In the genomic region with DNA sequence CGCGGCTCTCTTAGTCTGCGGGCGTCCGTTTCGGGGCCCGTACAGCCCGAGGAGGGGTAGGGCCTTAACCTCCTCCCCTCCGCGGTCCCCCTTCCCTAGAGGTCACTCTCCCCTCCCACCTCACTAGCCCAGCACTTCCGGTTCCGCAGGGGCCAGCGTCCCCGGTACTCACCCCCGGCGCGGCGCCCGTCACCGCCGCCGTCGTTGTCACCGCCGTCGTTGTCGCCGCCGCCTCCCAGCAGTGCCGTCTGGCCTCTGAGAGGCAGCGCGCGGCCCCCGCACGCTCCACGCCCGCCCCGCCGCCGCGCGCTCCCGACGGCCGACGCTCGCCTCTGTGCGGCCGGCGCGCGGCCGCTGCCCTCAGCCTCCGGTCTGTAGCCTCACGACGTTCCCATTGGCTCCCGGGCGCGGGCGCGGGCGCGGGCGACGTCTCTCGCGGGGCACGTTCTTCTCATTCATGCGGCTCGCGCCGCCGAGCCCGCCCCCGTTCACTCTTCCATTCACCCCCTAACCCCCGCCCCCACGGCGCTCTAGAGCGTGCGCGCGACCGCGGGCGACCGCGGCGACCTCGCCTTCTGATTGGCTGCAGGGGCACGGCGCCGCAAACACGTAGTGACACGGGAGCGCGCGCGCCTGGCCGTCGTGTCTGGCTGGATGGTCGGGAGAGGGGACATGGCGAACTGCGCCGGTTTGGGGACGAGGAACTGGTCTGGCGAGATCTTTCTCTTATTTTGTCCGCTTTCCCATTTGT, we compare ENCODE assay signal across 8 mouse cellular contexts. TPM values are rescaled to one million over a fixed set of nuclear protein-coding genes. Genes with fewer than 3 reads are reported as not detected.
A peak's percentile ranks its signal among the peaks of the same experiment; 100 is the strongest.
DNase-seq lines count a peak whose midpoint lies in the region; ATAC-seq and TF ChIP-seq lines count a peak whose summit lies in the region.

A gene (minus strand): TSS at position 370 of the 751 bp plus-strand sequence.

- peaks cover 1 to 23% of the 10 kb centered on the region in 2 experiments for H3K36me3 ChIP-seq in MEL (ENCODE audit: control insufficient read depth in 1 of 2, insufficient read depth in 2 of 2, low read length in 2 of 2)
- peaks cover 7% of the 10 kb centered on the region; the same call in 1 of the 2 replicates for H3K36me3 ChIP-seq in forebrain, postnatal 0 days (ENCODE audit: insufficient read depth)
- H3K36me3 ChIP-seq in lung, embryonic 15.5 days: peaks cover 10% of the 10 kb centered on the region

- under 1% methylated on average over 106 of the region's 107 CpGs for WGBS in cerebellum, adult 2 months
- 3% methylated on average over 104 of the region's 107 CpGs for whole genome bisulfite sequencing in forebrain, postnatal 0 days
- under 1% methylated on average over 66 of the region's 107 CpGs for WGBS in lung, embryonic 15.5 days

- DNase-seq in MEL (ENCODE audit: low read depth, low spot score): peak; percentile 98
- peak; percentile 98 to 99 for DNase-seq in cerebellum, adult 2 months
- peak; percentile 99 for DNase-seq in forebrain, postnatal 0 days
- DNase-seq in heart, postnatal 4 days: peak; percentile 99
- peak; percentile 96 to 99 for DNase-seq in layer of hippocampus, adult 8-10 months (ENCODE audit: low spot score in 2 of 2)
- DNase-seq in ovary, adult 18-20 months (ENCODE audit: low spot score): peak; percentile 97
- DNase-seq in thymus, postnatal 0 days (ENCODE audit: low spot score): peak; percentile 99

- no peaks in the 10 kb centered on the region for H3K9me3 ChIP-seq in MEL (replicated peaks; ENCODE audit: insufficient read depth, low read length)
- H3K9me3 ChIP-seq in forebrain, postnatal 0 days (ENCODE audit: low read length): no peaks in the 10 kb centered on the region
- no peaks in the 10 kb centered on the region for H3K9me3 ChIP-seq in lung, embryonic 15.5 days

- H3K4me2 ChIP-seq in forebrain, postnatal 0 days (ENCODE audit: low read depth): peak within 1 kb of the TSS; percentile 76
- peak within 1 kb of the TSS; percentile 73 for H3K4me2 ChIP-seq in lung, embryonic 15.5 days

- H3K9ac ChIP-seq in MEL (ENCODE audit: control insufficient read depth, low read depth, low read length, poor library complexity, severe bottlenecking): peak within 1 kb of the TSS; percentile 99
- peak within 1 kb of the TSS; percentile 90 for H3K9ac ChIP-seq in forebrain, postnatal 0 days
- peak within 1 kb of the TSS; percentile 96 for H3K9ac ChIP-seq in lung, embryonic 15.5 days

- H3K27ac ChIP-seq in MEL (ENCODE audit: control insufficient read depth, low read depth, low read length): peak within 1 kb of the TSS; percentile 98
- peak within 1 kb of the TSS; percentile 88 for H3K27ac ChIP-seq in cerebellum, adult 2 months (ENCODE audit: insufficient read depth, low read length)
- peak within 1 kb of the TSS; percentile 97 for H3K27ac ChIP-seq in forebrain, postnatal 0 days (ENCODE audit: low read depth, low read length)
- H3K27ac ChIP-seq in lung, embryonic 15.5 days: peak within 1 kb of the TSS; percentile 97

- TF ChIP-seq POLR2A in MEL (IDR thresholded peaks at IDR 0.05; ENCODE audit: control insufficient read depth in 1 of 2, insufficient read depth in 1 of 2, low read depth in 1 of 2, low read length in 2 of 2, poor library complexity in 1 of 2): peak; percentile 73 to 85; a peak in 3 of 4 replicates
- TF ChIP-seq POLR2A in cerebellum, adult 2 months (IDR thresholded peaks at IDR 0.05; ENCODE audit: borderline replicate concordance, insufficient read depth, low read length): peak; percentile 91

- TF ChIP-seq EP300 in MEL (IDR thresholded peaks at IDR 0.05; ENCODE audit: low read depth in 1 of 2, low read length in 2 of 2): peak in 1 of 2 experiments; percentile 24; a peak in 1 of 4 replicates

- H3K4me1 ChIP-seq in MEL (ENCODE audit: control insufficient read depth in 1 of 2, insufficient read depth in 2 of 2, low read length in 2 of 2): peaks cover 0 to 11% of the 10 kb centered on the region in 2 experiments; a peak in 2 of 4 replicates
- peaks cover 6% of the 10 kb centered on the region; the same call in 1 of the 2 replicates for H3K4me1 ChIP-seq in cerebellum, adult 2 months (ENCODE audit: control insufficient read depth, insufficient read depth, low read length)
- H3K4me1 ChIP-seq in forebrain, postnatal 0 days (ENCODE audit: insufficient read depth): peaks cover 6% of the 10 kb centered on the region; the same call in 1 of the 2 replicates
- peaks cover 13% of the 10 kb centered on the region for H3K4me1 ChIP-seq in lung, embryonic 15.5 days

- peak within 1 kb of the TSS; percentile 92 for H3K4me3 ChIP-seq in MEL (ENCODE audit: control insufficient read depth in 1 of 2, insufficient read depth in 1 of 2, low read depth in 2 of 2, low read length in 2 of 2)
- H3K4me3 ChIP-seq in cerebellum, adult 2 months (replicated peaks; ENCODE audit: insufficient read depth, low read depth, low read length): peak within 1 kb of the TSS; percentile 92
- peak within 1 kb of the TSS; percentile 94 for H3K4me3 ChIP-seq in forebrain, postnatal 0 days (ENCODE audit: low read depth, low read length)
- H3K4me3 ChIP-seq in lung, embryonic 15.5 days: peak within 1 kb of the TSS; percentile 94

- ATAC-seq in forebrain, postnatal 0 days: peak; percentile 97
- ATAC-seq in lung, embryonic 15.5 days (ENCODE audit: borderline replicate concordance, extremely low read depth, low FRiP score, low TSS enrichment): peak; percentile 95

- no peak for TF ChIP-seq RAD21 in MEL (IDR thresholded peaks at IDR 0.05; ENCODE audit: low read depth, low read length)

- peaks cover 35% of the 10 kb centered on the region for H3K79me2 ChIP-seq in MEL (ENCODE audit: control insufficient read depth, insufficient read depth, low read length, poor library complexity)

- no peak for TF ChIP-seq CTCF in MEL (IDR thresholded peaks at IDR 0.05 in 2 of 3, conservative IDR thresholded peaks at IDR 0.05 in 1 of 3; ENCODE audit: control insufficient read depth in 1 of 3, insufficient read depth in 1 of 3, low read depth in 2 of 3, low read length in 3 of 3, poor library complexity in 1 of 3, severe bottlenecking in 1 of 3)
- TF ChIP-seq CTCF in cerebellum, adult 2 months (IDR thresholded peaks at IDR 0.05; ENCODE audit: borderline replicate concordance, insufficient read depth, low read depth, low read length): no peak
- TF ChIP-seq CTCF in forebrain, postnatal 0 days (IDR thresholded peaks at IDR 0.05; ENCODE audit: low read depth): no peak; the same call in 1 of the 2 replicates

- no peaks in the 10 kb centered on the region for H3K27me3 ChIP-seq in MEL (ENCODE audit: control insufficient read depth in 1 of 2, insufficient read depth in 2 of 2, low read length in 2 of 2)
- H3K27me3 ChIP-seq in cerebellum, adult 2 months (ENCODE audit: control insufficient read depth, insufficient read depth, low read length): no peaks in the 10 kb centered on the region
- H3K27me3 ChIP-seq in forebrain, postnatal 0 days (ENCODE audit: insufficient read depth, low read length): no peaks in the 10 kb centered on the region
- H3K27me3 ChIP-seq in lung, embryonic 15.5 days: no peaks in the 10 kb centered on the region

TF ChIP-seq in MEL, 35 proteins besides CTCF, POLR2A, EP300 and RAD21 (continues in another document):
- TF ChIP-seq MXI1 (IDR thresholded peaks at IDR 0.05; ENCODE audit: low read depth, low read length): peak; percentile 39
- no peak for TF ChIP-seq POLR2AphosphoS5 (IDR thresholded peaks at IDR 0.05; ENCODE audit: borderline replicate concordance, low read depth, low read length)
- no peak for TF ChIP-seq CHD2 (IDR thresholded peaks at IDR 0.05; ENCODE audit: low read length)
- TF ChIP-seq ZKSCAN1 (IDR thresholded peaks at IDR 0.05; ENCODE audit: low read depth, low read length): no peak
- TF ChIP-seq ELF1 (IDR thresholded peaks at IDR 0.05; ENCODE audit: low read depth, low read length): peak; percentile 49; the same call in 1 of the 2 replicates
- no peak for TF ChIP-seq KAT2A (conservative IDR thresholded peaks at IDR 0.05; ENCODE audit: low read depth, low read length)
- no peak for TF ChIP-seq CHD1 (IDR thresholded peaks at IDR 0.05; ENCODE audit: low read depth, low read length)
- TF ChIP-seq ZNF384 (IDR thresholded peaks at IDR 0.05; ENCODE audit: low read depth, low read length): no peak
- peak; percentile 59 for TF ChIP-seq NRF1 (IDR thresholded peaks at IDR 0.05; ENCODE audit: insufficient read depth, low read depth, low read length, poor library complexity, severe bottlenecking)
- peak; percentile 5; the same call in 1 of the 2 replicates for TF ChIP-seq ETS1 (IDR thresholded peaks at IDR 0.05; ENCODE audit: low read depth, low read length)
- TF ChIP-seq MEF2A (IDR thresholded peaks at IDR 0.05; ENCODE audit: extremely low read depth, insufficient replicate concordance, low read depth, low read length, poor library complexity, severe bottlenecking): no peak
- no peak for TF ChIP-seq UBTF (IDR thresholded peaks at IDR 0.05; ENCODE audit: borderline replicate concordance, insufficient read depth, low read depth, low read length)
- TF ChIP-seq NELFE (IDR thresholded peaks at IDR 0.05; ENCODE audit: low read depth, low read length): peak; percentile 93
- peak; percentile 64; the same call in 1 of the 2 replicates for TF ChIP-seq MAX (IDR thresholded peaks at IDR 0.05; ENCODE audit: low read length)
- no peak for TF ChIP-seq ZC3H11A (IDR thresholded peaks at IDR 0.05; ENCODE audit: low read depth, low read length)
- peak; percentile 49; the same call in 1 of the 2 replicates for TF ChIP-seq TCF12 (IDR thresholded peaks at IDR 0.05; ENCODE audit: low read depth, low read length)
- TF ChIP-seq TBP (IDR thresholded peaks at IDR 0.05; ENCODE audit: low read depth, low read length): peak; percentile 12; the same call in 1 of the 2 replicates
- TF ChIP-seq E2F4 (IDR thresholded peaks at IDR 0.05; ENCODE audit: borderline replicate concordance, low read depth, low read length): no peak
- TF ChIP-seq POLR2AphosphoS2 (IDR thresholded peaks at IDR 0.05; ENCODE audit: low read length): peak; percentile 77
- no peak for TF ChIP-seq GATA1 (IDR thresholded peaks at IDR 0.05; ENCODE audit: low read depth, low read length)
- TF ChIP-seq HCFC1 (IDR thresholded peaks at IDR 0.05; ENCODE audit: low read depth, low read length): no peak

RNA-seq across cellular contexts. Expression of the gene that starts here (rescaled TPM):
- total RNA-seq in MEL (2012; rRNA removed): 26.4 and 29.3 TPM in 2 replicates
- polyA plus RNA-seq in MEL (2012; ENCODE audit: insufficient read depth in 1 of 2, insufficient read length in 2 of 2, low read depth in 1 of 2, low replicate concordance in 2 of 2, missing spikeins in 1 of 2): 10 to 100 TPM in 1 of 2 experiments, not detected in 1; 42.9 TPM
- polyA plus RNA-seq in cerebellum, adult 2 months (2012; rRNA removed): 37.4 and 38.4 TPM in 2 replicates
- total RNA-seq in forebrain, postnatal 0 days (2014; rRNA removed): 22.9 and 27.5 TPM in 2 replicates
- 13.1 TPM in 2 replicates for polyA plus RNA-seq in forebrain, postnatal 0 days (2015; fragmentation: Nextera tagmentation; extraction: Ambion mirVana)
- 10 to 100 TPM; 73.9 to 74.2 TPM for total RNA-seq in heart, postnatal 4 days (2021)
- total RNA-seq in layer of hippocampus, adult 8-10 months (2022): 10 to 100 TPM; 34.5 to 41.7 (median 36.3) TPM
- 24.5 and 24.9 TPM in 2 replicates for polyA plus RNA-seq in lung, embryonic 15.5 days (2015; fragmentation: Nextera tagmentation; extraction: Ambion mirVana)
- 17.7 and 20.3 TPM in 2 replicates for polyA plus RNA-seq in thymus, postnatal 0 days (2015; fragmentation: Nextera tagmentation; extraction: Ambion mirVana)

Comparison
In these comparisons a context has a peak if more than half of its experiments do, and no peak if none do; other contexts are left out.
1. Peak in every context shown above with its lines: DNase-seq, ATAC-seq, H3K4me3 ChIP-seq and H3K27ac ChIP-seq.